Mouse (Mus musculus) cerebellum, adult 2 months (tissue): ENCODE results near the gene Fam193a.

ENCODE experiments used
- CTCF ChIP-seq: fragments of 200-500 bp; IDR thresholded peaks from 2 replicates; pipeline ENCODE4 v1.5.1; 2011; ENCODE audit warnings: low read depth, mild to moderate bottlenecking, control low read depth, low read length, moderate library complexity, borderline replicate concordance; ENCODE audit not compliant: insufficient read depth
- POLR2A ChIP-seq: fragments of 200-500 bp; IDR thresholded peaks from 2 replicates; pipeline ENCODE4 v1.6.1; 2011; ENCODE audit warnings: low read length, control low read depth, borderline replicate concordance; ENCODE audit not compliant: insufficient read depth

GRCm38 (mm10) chr5:34434241-34434640, 64.5 kb downstream of the Fam193a start:
- no peak for TF ChIP-seq POLR2A
- TF ChIP-seq CTCF = no peak
